Mouse (Mus musculus) adrenal gland, adult 8-10 months (tissue): ENCODE measurements around the gene Ttc33. TPM values are rescaled to one million over a fixed set of nuclear protein-coding genes. Genes with fewer than 3 reads are reported as not detected.

Source experiments
- DNase-seq: peaks from one replicate; pipeline ENCODE4 v3.0.0; 2022
- total RNA-seq, 4 experiments: library from RNA; stranded (reverse); gene quantifications; 2 replicates each; pipeline ENCODE4 v1.2.4; 2022

The Ttc33 gene
- total RNA-seq, 4 experiments from 2014 or later: 61.4 to 94.8 (median 70.7) TPM

- DNase-seq: no peak
These were observed 57.1 kb downstream of the Ttc33 start for GRCm38 (mm10) chr15:5242241-5243035.

- no peak for DNase-seq
These were observed 58.0 kb downstream of the Ttc33 start for GRCm38 (mm10) chr15:5243036-5243958.

GRCm38 (mm10) chr15:5243959-5244905, 58.9 kb downstream of the Ttc33 start, which contains the start of gene Ptger4:
Gene Ptger4 (minus strand): TSS chr15:5244187.
- DNase-seq: peak; percentile 84

- DNase-seq: no peak
These were observed 64.9 kb downstream of the Ttc33 start for GRCm38 (mm10) chr15:5250182-5250581.

GRCm38 (mm10) chr15:5260183-5260582, 74.9 kb downstream of the Ttc33 start:
- no peak for DNase-seq

- DNase-seq: no peak
These were observed 75.7 kb downstream of the Ttc33 start for GRCm38 (mm10) chr15:5261004-5261403.

GRCm38 (mm10) chr15:5262095-5262667, 76.9 kb downstream of the Ttc33 start:
- no peak for DNase-seq

GRCm38 (mm10) chr15:5262874-5263504, 77.7 kb downstream of the Ttc33 start:
- DNase-seq: no peak

- DNase-seq: no peak
These were observed 80.8 kb downstream of the Ttc33 start for GRCm38 (mm10) chr15:5266095-5266494.

Other genes with a start within 250 kb of the Ttc33 start
- 10 to 100 TPM; 12.9 to 50.2 (median 30.7) TPM for gene C7, start 121.8 kb upstream of the Ttc33 start, total RNA-seq
- gene Card6, start 77.0 kb upstream of the Ttc33 start, total RNA-seq: 10 to 100 TPM in 3 of 4 experiments, 1 to 10 TPM in 1; 9.5 to 12.0 (median 10.8) TPM
- 100 to 1,000 TPM; 411 to 520 (median 488) TPM for gene Rpl37, start 68.9 kb upstream of the Ttc33 start, total RNA-seq
- 10 to 100 TPM; 33.2 to 42.6 (median 37.3) TPM for gene Prkaa1, start 41.7 kb upstream of the Ttc33 start, total RNA-seq
- gene Ptger4, start 58.7 kb downstream of the Ttc33 start, total RNA-seq: 1 to 10 TPM; 1.4 to 2.2 (median 1.6) TPM